Mouse (Mus musculus) embryo, embryonic 10 days (tissue): ENCODE measurements around the gene Fxyd4.

Experiments used
- DNase-seq: peaks from one replicate; pipeline ENCODE4 v3.0.0-alpha.2; 2015; ENCODE audit warnings: low spot score

The Fxyd4 gene

DNA sequence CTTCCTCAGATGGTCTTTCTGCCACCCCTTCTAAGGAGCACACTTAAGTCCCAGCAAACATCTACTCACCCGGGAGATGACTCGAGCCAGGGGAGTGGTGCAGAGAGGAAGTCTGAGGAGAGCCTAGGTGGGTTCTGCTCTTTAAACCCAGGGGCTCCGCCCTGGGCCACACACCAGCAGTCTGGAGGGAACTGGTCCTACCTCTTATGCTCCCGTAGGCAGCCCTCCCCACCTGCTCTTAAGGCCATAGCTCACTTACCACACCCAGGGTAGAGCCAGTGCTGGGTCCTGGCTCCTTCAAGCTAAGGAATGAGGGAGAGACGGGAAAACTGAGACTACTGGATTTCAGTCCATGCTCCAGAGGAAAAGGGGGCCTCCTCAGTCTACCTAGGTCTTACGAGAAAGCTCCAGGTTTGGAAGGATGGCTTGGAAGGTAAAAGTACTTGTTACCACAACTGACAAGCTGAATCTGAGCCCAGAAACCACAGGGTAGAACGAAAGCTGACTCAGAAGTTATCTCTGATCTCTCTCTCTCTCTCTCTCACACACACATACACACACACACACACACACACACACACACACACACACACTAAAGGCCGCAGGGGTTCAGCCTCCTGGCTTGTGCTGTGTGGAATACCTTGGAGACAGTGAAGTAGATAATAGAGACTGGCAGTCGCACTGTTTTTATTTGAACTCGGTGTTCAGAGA lies at the start of gene Fxyd4:
Gene Fxyd4 (minus strand): TSS at position 471 of the 711 bp plus-strand sequence.
- no peak for DNase-seq

DNA sequence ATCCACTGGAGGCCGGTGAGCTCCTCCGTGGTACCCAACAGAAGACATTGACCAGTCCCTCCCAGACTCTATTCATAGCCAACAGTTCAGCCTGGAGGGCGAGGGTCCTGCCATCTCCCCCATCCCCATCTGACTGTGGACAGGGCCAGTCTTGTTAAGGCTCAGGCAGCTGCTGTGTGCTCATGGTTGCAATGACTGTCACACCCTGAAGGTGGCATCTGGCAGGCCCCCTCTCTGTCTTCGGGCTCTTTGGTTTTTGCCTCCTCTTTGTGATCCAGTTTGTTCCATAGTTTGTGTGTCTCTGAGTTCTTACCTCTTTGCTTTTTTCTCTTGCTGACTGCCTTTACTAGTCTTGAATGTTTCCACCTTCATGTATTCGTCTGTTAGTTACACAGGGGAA lies 49.7 kb upstream of the Fxyd4 start:
- no peak for DNase-seq

DNA sequence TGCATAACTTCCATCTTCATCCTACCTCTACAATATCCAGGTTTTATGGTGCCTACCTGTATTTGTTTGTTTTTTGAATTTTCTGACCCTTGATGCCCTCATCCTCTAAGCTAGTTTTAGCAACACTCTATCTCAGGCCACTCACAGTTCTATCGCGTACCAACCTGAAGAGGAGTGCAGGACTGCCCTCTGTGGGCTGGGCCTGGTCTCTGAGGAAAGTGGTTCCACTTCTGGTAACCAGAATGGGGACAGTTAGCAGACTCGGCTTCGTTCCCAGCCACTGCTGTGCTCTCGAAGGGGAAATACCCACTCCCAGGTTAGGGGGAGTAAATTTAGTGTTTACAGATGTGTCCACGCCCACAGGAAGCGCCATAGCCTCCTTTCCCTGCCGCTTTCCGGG lies 29.2 kb upstream of the Fxyd4 start:
- peak; percentile 19 for DNase-seq

DNA sequence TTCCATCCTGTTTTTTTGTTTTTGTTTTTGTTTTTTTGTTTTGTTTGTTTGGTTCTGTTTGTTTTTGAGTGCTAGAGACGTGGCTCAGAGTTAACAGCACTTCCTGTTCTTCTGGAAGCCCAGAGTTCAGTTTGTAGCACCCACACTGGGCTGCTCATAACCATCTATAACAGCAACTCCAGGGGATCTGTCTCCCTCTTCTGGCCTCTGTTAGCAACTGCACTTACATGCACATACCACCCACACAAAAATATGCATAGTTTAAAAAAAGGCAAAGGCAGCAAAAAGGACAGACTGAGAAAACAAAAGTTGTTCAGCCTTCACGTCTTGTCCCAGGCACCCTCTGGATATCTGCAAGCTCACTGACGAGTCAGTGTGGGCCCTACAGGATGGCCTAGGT lies 25.7 kb upstream of the Fxyd4 start:
- no peak for DNase-seq

DNA sequence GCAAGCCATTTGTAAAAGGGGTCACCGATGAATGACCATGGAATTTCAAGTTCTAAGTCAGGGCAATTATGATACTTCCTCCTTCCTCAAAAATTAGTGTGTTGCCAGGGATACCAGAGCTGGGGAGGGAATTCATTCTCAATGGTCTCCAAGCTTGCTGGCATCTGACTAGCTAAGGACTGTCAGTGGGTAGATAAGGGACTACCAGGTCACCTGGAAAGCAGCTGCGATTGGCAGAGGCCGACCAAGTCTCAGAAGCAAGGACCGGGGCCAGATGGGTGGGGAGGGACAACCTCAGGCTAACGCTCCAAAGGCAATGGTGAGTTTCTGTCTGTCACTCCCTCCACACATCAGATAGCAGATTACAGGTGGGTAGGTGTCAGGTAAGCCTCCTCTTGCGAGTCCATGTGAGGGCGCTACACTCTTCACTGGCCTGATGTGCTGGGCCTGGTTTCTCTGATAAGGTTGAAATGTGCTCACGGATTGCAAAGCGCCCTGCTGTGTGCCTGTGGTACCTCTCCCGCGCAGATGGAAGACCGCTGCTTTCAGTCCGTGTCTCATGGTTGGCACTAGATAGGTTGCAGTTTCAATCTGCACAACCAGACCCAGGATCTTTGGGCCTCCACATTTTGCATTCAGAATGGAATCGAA lies 19.5 kb upstream of the Fxyd4 start:
- DNase-seq: peak; percentile 8

DNA sequence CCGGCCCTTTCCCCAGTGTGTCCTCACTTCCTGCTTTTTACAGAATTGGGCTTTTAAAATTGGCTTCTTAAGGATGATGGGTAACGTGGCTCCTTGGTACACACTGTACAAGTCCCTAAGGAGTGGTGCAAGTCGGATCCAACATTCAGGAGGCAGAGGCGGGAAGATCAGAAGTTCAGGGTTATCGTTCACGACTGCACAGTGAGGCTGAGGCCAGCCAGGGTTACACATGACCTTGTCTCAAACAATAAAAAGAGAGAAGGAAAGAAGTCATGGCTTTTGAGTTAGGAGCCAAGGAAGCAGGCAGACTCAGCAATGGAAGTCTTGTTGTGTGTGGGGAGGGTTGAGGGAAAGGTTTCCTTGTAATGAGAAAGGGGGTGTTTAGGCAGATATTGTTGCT lies 18.7 kb upstream of the Fxyd4 start:
- no peak for DNase-seq

DNA sequence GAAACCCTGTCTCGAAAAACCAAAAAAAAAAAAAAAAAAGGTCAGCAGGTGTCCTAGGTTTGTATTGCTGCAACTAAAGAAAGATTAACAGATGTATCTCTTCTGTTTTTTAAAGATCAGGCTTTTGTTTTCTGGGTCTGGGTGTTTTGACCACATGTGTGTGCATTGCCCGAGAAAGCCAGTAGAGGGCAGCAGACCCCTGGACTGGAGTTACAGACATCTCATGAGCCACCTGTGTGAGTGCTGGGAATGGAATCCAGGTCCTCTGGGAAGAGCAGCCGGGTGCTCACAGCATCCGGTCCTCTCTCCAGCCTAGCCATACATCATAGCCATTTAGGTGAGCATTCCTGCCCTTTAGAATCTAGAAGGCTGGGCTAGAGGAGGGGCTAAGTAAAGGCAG lies 14.8 kb upstream of the Fxyd4 start:
- no peak for DNase-seq

DNA sequence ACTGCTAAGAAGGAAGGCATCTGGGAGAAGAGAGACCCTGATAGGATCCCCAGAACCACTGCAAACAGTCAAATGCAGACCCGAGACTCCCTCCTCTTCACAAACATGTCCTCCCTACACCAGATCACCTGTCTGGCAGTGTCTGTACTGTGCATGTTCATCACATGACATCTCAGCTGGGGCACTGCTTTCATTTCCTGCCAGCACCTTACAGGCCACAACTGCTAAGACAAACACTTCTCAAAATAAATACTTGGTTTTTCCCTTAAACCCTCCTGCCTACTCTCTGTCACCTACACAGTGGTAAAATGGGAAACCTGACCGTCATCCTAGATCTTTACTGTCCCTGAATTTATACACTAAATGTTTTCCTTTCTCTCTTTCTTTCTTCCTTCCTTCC lies 6.4 kb upstream of the Fxyd4 start:
- DNase-seq: no peak

DNA sequence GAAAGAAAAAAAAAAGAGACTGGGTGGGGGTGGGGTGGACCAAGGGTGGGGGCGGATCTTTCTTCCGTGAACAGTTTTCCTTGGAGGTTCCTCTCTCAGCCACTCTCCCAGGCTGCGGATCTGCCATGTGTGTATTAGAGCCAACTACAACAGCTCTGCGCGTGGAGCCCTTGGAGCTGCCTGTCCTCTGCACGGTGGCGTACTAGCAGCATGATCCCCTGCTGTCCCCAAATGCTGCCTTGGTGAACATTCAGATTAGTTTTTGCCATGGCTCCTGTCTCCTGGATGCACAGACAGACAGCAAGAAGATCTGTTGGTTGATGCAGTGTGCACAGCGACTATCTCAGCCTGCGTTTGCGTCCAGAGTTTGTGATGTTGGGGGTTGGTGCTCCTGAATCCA lies 5.3 kb upstream of the Fxyd4 start:
- no peak for DNase-seq

DNA sequence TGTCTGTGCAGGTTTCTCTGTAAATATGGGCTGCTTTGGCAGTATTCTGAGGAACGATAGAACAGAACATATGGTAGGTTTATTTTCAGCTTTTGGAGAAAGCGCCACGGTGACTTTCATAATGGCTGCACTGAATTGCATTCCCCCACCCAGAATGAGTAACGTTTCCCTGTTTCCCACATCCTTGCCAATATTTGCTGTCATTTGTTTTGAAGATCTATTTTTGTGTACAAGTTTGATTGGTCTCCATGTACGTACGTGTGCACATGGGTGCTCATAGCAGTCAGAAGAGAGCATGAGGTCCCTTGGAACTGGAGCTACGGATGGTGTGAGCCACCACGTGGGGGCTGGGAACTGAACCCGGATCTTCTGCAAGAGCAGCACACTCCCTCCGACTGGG lies 1.5 kb upstream of the Fxyd4 start:
- DNase-seq: no peak

DNA sequence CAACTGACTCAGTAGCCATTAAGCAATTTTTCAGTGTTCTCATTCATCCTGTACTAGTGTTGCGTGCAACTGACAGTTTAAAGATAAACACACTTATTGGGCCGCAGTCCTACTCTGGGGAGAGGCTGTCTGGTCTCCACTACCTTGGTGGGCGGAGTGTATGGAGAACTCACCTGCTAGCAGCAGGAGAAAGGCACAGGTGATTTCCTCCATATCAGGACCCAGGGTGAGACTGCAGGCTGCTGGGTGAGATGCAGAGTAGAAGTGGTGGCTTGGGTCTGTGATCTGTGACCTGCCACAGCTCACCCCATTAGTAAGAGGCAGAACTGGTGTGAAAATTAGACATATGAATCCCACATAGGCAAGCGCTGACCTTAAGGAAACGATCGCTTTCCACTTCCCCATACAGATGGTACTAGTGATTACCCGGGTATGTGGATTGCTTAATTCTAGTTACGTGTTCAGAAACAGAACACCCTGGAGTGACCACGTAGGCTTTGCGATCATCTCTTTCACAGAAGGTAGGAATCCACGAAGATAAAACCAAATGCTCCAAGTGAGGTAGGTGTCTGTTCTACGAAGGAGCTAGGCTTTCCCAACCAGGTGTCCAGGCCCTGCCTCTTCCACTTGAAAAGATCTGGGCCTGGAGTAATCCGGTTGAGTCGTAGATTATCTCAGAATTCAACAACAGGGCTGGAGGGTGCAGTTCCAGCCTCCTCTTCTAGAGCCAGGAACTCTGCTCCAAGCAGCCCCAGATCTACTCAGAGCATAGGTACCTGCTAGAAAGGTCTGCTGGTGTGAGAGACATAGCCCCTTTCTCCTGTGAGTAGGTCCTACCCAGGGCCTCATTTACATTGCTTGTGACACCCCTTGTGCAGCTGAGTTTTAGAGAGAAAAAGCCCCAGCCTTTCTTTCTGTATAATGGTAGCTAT lies 1.5 kb downstream of the Fxyd4 start:
- DNase-seq: no peak

DNA sequence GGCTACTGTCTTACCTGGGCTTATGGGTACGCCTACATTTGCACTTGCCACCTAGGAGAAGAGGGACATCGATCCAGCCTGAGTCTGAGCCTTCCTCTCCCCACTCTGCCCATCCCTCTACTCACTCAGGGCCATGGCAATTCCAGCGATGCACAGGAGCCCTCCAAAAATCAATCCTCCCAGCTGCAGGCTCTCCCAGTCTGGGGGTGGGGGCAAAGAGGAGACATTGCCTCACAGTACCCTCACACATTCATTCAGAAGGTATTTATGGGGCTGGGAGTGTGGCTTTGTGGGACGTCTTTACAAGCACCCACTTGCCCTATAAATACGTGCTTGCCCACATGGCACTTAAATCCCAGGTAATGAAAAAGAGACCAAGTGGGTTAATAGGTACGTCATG lies 3.2 kb downstream of the Fxyd4 start:
- DNase-seq: no peak

DNA sequence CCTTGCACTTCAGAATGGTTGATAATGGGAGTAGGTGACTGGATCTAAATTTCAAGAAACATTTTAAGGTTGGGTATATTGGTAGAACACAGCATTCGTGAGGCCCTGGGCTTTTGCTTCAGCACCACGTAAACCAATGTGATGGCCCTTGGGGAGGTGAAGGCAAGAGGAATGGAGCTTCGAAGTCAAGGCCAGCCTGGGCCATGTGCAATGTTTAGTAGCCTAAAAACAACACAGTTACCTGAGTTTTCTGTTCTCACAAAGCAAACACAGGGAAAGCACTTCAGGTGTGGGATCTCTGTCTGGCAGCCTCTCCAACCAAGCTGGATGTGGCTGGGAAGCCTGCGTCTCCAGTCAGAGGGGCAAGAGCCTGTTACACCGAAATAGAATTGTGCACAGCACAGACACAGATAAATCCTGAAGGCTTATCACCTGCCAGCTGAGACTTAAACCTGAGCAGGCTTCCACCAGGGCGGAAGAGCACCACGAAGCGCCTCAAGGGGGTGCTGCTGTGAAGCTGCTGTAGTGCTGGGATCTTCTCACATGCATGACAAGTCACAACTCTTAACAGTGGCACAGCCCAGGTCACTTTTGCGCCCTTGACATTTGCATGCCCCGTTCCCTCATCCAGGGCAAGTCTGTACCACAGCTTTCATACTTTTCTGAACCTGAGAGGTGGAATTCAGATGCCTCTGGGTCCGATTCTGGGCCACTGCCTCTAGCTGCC lies 5.0 kb downstream of the Fxyd4 start:
- peak; percentile 42 for DNase-seq

DNA sequence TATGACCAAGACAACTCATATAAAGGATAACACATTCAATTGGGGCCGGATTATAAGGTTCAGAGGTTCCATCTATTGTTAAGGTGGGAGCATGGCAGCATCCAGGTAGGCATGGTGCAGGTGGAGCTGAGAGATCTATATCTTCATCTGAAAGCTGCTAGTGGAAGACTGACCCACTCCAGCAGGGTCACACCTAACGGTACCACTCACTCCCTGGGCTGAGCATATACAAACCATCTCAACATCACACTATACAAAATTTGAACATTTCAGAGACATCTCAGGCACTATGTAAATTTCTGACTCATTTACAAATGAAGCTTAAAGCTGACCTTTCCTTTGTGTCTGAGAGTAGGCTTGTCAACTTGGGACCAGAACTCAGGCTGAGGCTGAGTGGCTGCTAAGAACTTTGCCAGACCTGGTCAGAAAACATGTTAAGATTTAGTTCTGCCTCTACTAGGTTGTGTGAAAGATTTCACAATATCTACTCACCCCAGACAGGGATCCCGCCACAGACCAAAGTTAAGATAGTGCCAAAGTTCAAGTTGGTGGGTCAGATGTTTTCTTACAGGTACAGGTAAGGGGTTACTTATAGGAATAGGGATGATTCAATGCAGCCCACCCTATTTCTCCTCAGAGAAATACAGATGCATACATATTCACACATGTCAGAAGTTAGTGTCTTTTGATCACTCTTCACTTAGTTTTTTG lies 7.4 kb downstream of the Fxyd4 start:
- DNase-seq: no peak

DNA sequence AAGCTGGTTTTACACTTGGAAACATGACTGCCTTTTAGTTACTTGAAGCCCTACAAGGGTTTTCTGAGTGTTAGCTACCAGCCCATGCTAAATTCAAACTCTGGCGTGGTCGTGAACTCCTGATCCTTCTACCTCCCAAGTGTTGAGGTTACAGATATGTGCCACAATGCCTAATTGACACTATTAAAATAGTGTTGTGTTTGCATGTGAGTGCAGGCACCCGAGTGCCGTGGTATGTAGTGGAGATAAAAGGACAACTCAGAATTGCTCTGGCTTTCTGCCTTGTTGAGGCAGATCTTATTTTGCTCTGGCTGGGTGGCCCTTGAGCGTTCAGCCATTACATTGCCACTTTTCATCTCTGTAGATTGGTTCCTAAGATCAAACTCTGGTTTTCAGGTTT lies 8.7 kb downstream of the Fxyd4 start:
- no peak for DNase-seq

DNA sequence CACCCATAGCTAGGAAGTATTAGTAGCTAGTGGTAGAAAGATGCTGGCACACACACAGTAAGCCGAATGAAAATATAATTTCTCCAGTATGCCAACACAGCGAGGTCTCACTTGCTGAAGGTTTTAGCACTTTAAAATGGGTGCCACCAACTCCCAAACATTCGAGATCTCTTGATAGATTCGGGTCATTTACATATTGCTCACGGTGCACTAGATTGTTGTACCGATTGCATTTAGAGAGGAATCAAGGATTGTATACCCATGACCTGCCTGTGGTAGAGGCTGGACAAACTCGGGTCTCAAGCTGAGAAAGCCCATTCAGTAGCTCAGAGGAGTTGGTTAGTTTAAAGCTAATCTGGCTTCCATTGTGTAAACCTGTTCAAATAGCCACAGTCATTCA lies 9.5 kb downstream of the Fxyd4 start:
- DNase-seq: no peak

DNA sequence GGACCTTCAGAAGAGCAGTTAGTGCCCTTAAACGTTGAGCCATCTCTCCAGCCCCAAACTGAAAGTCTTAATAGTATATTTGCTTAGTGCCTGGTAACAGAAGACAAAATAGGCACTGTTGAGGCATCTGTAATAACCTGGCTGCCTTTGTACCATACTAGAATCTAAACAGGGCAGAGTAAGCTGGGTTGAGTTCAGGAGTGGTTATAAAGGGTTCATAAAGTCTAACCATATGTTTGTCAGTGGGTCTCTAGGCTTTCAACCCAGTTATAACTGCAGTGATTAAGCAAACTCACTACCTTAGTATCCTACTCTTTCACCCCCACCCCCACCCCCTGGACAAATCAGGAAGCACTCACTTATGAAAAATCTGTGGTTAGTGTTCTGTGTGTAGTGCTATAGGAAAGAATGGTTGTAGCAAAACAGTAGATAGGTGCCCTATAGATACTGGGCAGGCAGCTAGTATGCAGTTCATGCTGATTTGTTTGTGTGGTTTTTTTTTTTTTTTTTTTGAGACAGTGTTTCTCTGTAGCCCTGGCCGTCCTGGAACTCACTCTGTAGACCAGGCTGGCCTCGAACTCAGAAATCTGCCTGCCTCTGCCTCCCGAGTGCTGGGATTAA lies 10.5 kb downstream of the Fxyd4 start:
- DNase-seq: no peak

DNA sequence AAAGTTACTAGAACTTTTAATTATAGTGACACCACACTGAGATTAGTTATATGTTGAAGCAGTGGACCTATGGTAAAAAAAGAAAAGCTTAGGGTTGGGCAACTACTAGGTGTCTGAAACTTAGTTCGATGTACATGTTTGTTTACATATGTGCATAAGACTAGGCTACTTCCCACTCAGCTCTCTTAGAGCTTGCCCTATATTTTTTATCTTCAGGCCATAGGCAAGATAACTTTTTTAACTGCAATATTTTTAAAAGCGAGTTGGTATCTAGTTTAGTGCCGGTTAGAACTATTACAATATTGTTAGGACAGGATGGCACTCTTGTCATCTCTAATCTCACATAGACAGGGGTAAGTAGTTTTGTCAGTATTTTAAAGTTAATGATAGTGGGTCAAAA lies 15.5 kb downstream of the Fxyd4 start:
- no peak for DNase-seq

DNA sequence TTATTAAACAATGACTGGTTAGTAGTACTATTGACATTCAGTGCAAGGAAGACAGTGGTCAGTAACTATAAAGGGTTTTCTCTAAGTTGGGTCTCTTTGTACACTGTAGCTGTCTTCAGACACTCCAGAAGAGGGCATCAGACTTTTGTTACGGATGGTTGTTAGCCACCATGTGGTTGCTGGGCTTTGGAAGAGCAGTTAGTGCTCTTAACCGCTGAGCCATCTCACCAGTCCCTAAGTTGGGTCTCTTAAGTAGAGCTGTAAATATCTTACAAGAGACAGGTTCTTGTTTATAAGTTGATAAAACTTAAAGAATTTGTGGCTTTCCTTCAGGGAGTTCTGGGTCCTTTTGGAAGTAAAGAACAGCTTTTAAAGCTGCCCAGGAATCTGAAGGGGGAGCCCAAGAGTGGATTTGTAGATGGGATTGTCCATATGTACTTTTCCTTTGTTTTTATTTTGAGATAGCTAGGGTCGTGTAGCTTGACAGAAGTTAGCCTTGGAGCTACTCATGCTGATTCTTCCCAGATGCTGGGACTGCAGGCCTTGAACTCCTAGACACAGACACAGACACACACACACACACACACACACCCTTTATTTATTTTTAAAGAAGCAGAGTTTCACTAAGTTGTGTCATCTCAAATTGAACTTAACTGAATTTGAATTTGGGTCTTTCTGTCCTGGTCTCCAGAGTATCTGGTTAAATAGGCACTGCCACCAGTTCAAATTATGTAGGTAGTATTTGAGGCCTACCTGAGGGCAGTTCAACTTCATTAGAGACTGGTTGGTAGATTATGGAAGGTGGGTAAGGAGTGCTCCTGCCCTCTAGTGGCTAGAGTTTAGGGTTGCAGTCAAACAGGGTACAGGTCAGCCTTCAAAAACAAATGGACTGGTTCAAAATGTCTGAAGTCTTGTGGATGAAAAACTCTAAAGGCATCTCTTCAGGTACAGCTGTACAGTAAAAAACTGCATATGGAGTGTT lies 16.5 kb downstream of the Fxyd4 start:
- peak; percentile 76 for DNase-seq

DNA sequence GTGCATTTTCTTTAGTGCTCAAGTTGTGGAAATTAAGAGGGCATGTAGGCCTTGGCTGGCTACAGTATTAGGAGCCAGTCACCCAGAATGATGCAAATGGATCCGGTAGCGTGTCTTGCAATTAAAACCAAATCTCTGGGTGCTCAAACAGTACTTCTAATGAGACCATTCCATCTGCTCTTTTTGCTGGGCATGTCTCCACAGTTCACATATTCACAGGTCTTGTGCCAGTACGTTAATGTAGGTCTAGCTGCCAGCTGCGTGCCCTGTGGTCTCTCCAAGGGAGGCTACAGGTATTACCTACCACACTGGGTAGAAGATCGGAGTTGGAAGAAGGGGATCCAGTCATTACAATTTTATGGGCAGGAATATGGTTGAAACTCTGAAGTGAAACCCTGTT lies 19.4 kb downstream of the Fxyd4 start:
- no peak for DNase-seq
